25 mouse cellular contexts compared by ENCODE assay signal in genomic region chr7:83948743-83949142, GRCm38 (mm10).
DNase-seq lines count a peak whose midpoint lies in the region; ATAC-seq and TF ChIP-seq lines count a peak whose summit lies in the region.
"Had no signal": no experiment of that assay in that cellular context is flagged by ENCODE, and none has a peak within 500 bp of the region (broad histone marks: within the 10 kb centered on the region; RNA-seq: fewer than 3 reads in every experiment).

No protein-coding gene starts in this region.

- 59% methylated on average over 7 of the region's 7 CpGs for WGBS in heart, embryonic 11.5 days (ENCODE audit: insufficient replicate concordance)
- 40% methylated on average over 7 of the region's 7 CpGs for WGBS in heart, embryonic 16.5 days
- 61% methylated on average over 7 of the region's 7 CpGs for WGBS in intestine, embryonic 16.5 days
- 41% methylated on average over 7 of the region's 7 CpGs for WGBS in stomach, postnatal 0 days

- 0 out of 2 replicates have a peak, but pooled peaks have one; percentile 43 for ATAC-seq in heart, embryonic 11.5 days (replicated peaks; ENCODE audit: insufficient number of reproducible peaks, low FRiP score, low TSS enrichment)
- ATAC-seq in heart, embryonic 16.5 days (replicated peaks; ENCODE audit: extremely low read depth, insufficient read depth, low FRiP score): peak; percentile 38; the same call in 1 of the 2 replicates
- ATAC-seq in intestine, embryonic 16.5 days: peak; percentile 74
- peak; percentile 67; the same call in 1 of the 2 replicates for ATAC-seq in stomach, postnatal 0 days (ENCODE audit: low FRiP score, low TSS enrichment)
- no peak for ATAC-seq in granulocyte monocyte progenitor cell, adult 5-6 weeks (replicated peaks; ENCODE audit: poor library complexity, severe bottlenecking)
- ATAC-seq: CD4-positive, CD25-positive, alpha-beta regulatory T cell, adult 4 months; forebrain, embryonic 14.5 days; midbrain, embryonic 15.5 days had no signal

- H3K4me2 ChIP-seq in heart, embryonic 11.5 days: no peak overlapping the region
- no peak overlapping the region for H3K4me2 ChIP-seq in heart, embryonic 16.5 days (ENCODE audit: low read depth, low read length)
- H3K4me2 ChIP-seq in intestine, embryonic 16.5 days (ENCODE audit: low read depth, low read length): no peak overlapping the region
- H3K4me2 ChIP-seq in stomach, postnatal 0 days (replicated peaks; ENCODE audit: low read depth): no peak overlapping the region
- H3K4me2 ChIP-seq: embryonic facial prominence, embryonic 12.5 days; hindbrain, embryonic 14.5 days; limb, embryonic 13.5 days; liver, embryonic 11.5 days; lung, embryonic 15.5 days; midbrain, embryonic 15.5 days had no signal

- no peaks in the 10 kb centered on the region for H3K36me3 ChIP-seq in heart, embryonic 11.5 days (ENCODE audit: control insufficient read depth, insufficient read depth, low read length)
- no peaks in the 10 kb centered on the region for H3K36me3 ChIP-seq in heart, embryonic 16.5 days (ENCODE audit: control insufficient read depth, insufficient read depth)
- no peaks in the 10 kb centered on the region for H3K36me3 ChIP-seq in intestine, embryonic 16.5 days (ENCODE audit: control insufficient read depth, insufficient read depth, low read length)
- H3K36me3 ChIP-seq in stomach, postnatal 0 days (ENCODE audit: control insufficient read depth, insufficient read depth, low read length): no peaks in the 10 kb centered on the region
- H3K36me3 ChIP-seq: embryonic facial prominence, embryonic 12.5 days; limb, embryonic 13.5 days; lung, embryonic 15.5 days; midbrain, embryonic 10.5 days; midbrain, embryonic 15.5 days had no signal

- no peaks in the 10 kb centered on the region; the same call in 1 of the 2 replicates for H3K9me3 ChIP-seq in heart, embryonic 11.5 days (replicated peaks; ENCODE audit: control insufficient read depth, low read length)
- no peaks in the 10 kb centered on the region for H3K9me3 ChIP-seq in heart, embryonic 16.5 days (replicated peaks; ENCODE audit: control insufficient read depth, low read length)
- no peaks in the 10 kb centered on the region for H3K9me3 ChIP-seq in intestine, embryonic 16.5 days (ENCODE audit: control insufficient read depth, low read length)
- H3K9me3 ChIP-seq in stomach, postnatal 0 days (ENCODE audit: control insufficient read depth, low read length): no peaks in the 10 kb centered on the region
- H3K9me3 ChIP-seq: embryonic facial prominence, embryonic 12.5 days; limb, embryonic 13.5 days; lung, embryonic 15.5 days; midbrain, embryonic 10.5 days; midbrain, embryonic 15.5 days had no signal

- no peak for TF ChIP-seq CTCF in stomach, postnatal 0 days (IDR thresholded peaks at IDR 0.05; ENCODE audit: low read depth)

- H3K27me3 ChIP-seq in heart, embryonic 11.5 days (ENCODE audit: control insufficient read depth, insufficient read depth, low read length): no peaks in the 10 kb centered on the region
- H3K27me3 ChIP-seq in heart, embryonic 16.5 days (ENCODE audit: control insufficient read depth, insufficient read depth, low read length): no peaks in the 10 kb centered on the region
- H3K27me3 ChIP-seq in intestine, embryonic 16.5 days (replicated peaks; ENCODE audit: control insufficient read depth, insufficient read depth, low read length): no peaks in the 10 kb centered on the region
- no peaks in the 10 kb centered on the region for H3K27me3 ChIP-seq in stomach, postnatal 0 days (ENCODE audit: control insufficient read depth, insufficient read depth, low read length)
- H3K27me3 ChIP-seq: embryonic facial prominence, embryonic 12.5 days; limb, embryonic 13.5 days; lung, embryonic 15.5 days; midbrain, embryonic 15.5 days had no signal

- peak overlapping the region; percentile 62 for H3K27ac ChIP-seq in heart, embryonic 11.5 days (ENCODE audit: low read depth, low read length)
- peak overlapping the region; percentile 52 for H3K27ac ChIP-seq in heart, embryonic 16.5 days (ENCODE audit: low read length)
- peak overlapping the region; percentile 52 for H3K27ac ChIP-seq in intestine, embryonic 16.5 days (ENCODE audit: low read length)
- peak overlapping the region; percentile 69 for H3K27ac ChIP-seq in stomach, postnatal 0 days (replicated peaks)
- H3K27ac ChIP-seq: embryonic facial prominence, embryonic 12.5 days; hindbrain, embryonic 14.5 days; kidney, postnatal 0 days; left cerebral cortex, adult 2 months; limb, embryonic 13.5 days; lung, embryonic 15.5 days; midbrain, embryonic 10.5 days; midbrain, embryonic 15.5 days had no signal

- TF ChIP-seq EP300 in stomach, postnatal 0 days (optimal IDR thresholded peaks at IDR 0.05): no peak

- H3K4me1 ChIP-seq in heart, embryonic 11.5 days (ENCODE audit: control insufficient read depth, insufficient read depth, low read length): peaks cover 15% of the 10 kb centered on the region
- peaks cover 20% of the 10 kb centered on the region for H3K4me1 ChIP-seq in heart, embryonic 16.5 days (ENCODE audit: control insufficient read depth, insufficient read depth, low read length)
- H3K4me1 ChIP-seq in intestine, embryonic 16.5 days (ENCODE audit: control insufficient read depth, insufficient read depth, low read length): no peaks in the 10 kb centered on the region
- H3K4me1 ChIP-seq in stomach, postnatal 0 days (replicated peaks; ENCODE audit: control insufficient read depth, insufficient read depth): no peaks in the 10 kb centered on the region
- H3K4me1 ChIP-seq: embryonic facial prominence, embryonic 12.5 days; limb, embryonic 13.5 days; lung, embryonic 15.5 days; midbrain, embryonic 10.5 days; midbrain, embryonic 15.5 days had no signal

- intact Hi-C loops in heart, postnatal 25 days (cut with DNase I): no loop called here

- H3K9ac ChIP-seq in heart, embryonic 11.5 days (ENCODE audit: low read depth, low read length): no peak overlapping the region
- H3K9ac ChIP-seq in heart, embryonic 16.5 days (ENCODE audit: low read length): 0 out of 2 replicates have a peak overlapping the region, but pooled peaks have one; percentile 30
- H3K9ac ChIP-seq in intestine, embryonic 16.5 days (ENCODE audit: low read depth, low read length): no peak overlapping the region
- no peak overlapping the region for H3K9ac ChIP-seq in stomach, postnatal 0 days (ENCODE audit: low read length)
- H3K9ac ChIP-seq: embryonic facial prominence, embryonic 12.5 days; hindbrain, embryonic 14.5 days; limb, embryonic 13.5 days; lung, embryonic 15.5 days; midbrain, embryonic 15.5 days had no signal

- no peak for DNase-seq in heart, adult 11 months
- DNase-seq in heart, postnatal 25 days (ENCODE audit: low spot score): no peak
- DNase-seq in stomach, postnatal 0 days (ENCODE audit: low spot score): no peak
- DNase-seq: adrenal gland, postnatal 14 days; cerebellum, adult 11 months; cerebellum, adult 9-11 months; embryo, embryonic 11 days; gastrocnemius, postnatal 36 days; kidney, adult 8-10 months; spleen, adult 18-20 months had no signal

- H3K4me3 ChIP-seq in heart, embryonic 11.5 days (ENCODE audit: low read depth, low read length): no peak overlapping the region
- no peak overlapping the region for H3K4me3 ChIP-seq in heart, embryonic 16.5 days (ENCODE audit: low read length)
- H3K4me3 ChIP-seq in intestine, embryonic 16.5 days (ENCODE audit: low read length): no peak overlapping the region
- H3K4me3 ChIP-seq in stomach, postnatal 0 days (ENCODE audit: low read depth, low read length): no peak overlapping the region
- H3K4me3 ChIP-seq: embryonic facial prominence, embryonic 12.5 days; left cerebral cortex, adult 2 months; limb, embryonic 13.5 days; lung, embryonic 15.5 days; midbrain, embryonic 10.5 days; midbrain, embryonic 15.5 days had no signal
